Mouse (Mus musculus): ENCODE measurements around the gene Btbd6.

DNA sequence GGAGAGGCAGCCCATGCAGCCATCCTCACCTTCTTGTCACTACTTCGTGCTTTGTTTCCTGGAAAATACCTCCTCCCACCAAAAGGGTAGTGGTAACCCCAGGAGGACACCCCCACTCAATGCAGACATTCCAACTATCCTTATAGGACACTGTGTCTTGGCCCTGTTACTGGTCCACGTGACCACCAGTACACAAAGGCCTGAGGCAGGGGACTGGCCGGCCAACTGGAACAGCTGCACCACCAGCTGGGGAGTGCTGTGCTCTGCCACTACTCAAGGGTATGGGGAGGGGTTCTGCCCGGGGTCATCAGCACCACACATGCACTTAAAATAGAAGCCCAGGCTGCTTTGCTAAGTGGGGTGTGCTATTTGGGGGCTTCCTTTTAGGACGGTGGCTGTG lies 51.8 kb downstream of the Btbd6 start:
- no peak for TF ChIP-seq CTCF (IDR thresholded peaks at IDR 0.05; ENCODE audit: control insufficient read depth, insufficient read depth, insufficient replicate concordance, low read depth, low read length)
- TF ChIP-seq POLR2A (IDR thresholded peaks at IDR 0.05; ENCODE audit: control insufficient read depth, low read depth, low read length), result no peak

All from testis, adult 2 months (tissue).